Mouse (Mus musculus): Measurements from ENCODE around the gene Ap3m1. TPM values are rescaled to one million over a fixed set of nuclear protein-coding genes. Genes with fewer than 3 reads are reported as not detected.

Gene Ap3m1
- 43.7 and 55.3 TPM in 2 replicates for polyA plus RNA-seq (2021; fragmentation: Nextera tagmentation)
- long read RNA-seq, experiment 1, full-length matches to known transcripts: 148 of 231 reads
- long read RNA-seq, experiment 1, partial matches to known transcripts: 14 of 231 reads
- long read RNA-seq, experiment 1, other reads (novel, unspliced or antisense): 69 of 231 reads
- long read RNA-seq, experiment 2, full-length matches to known transcripts: 14 of 34 reads
- long read RNA-seq, experiment 2, partial matches to known transcripts: 7 of 34 reads
- long read RNA-seq, experiment 2, other reads (novel, unspliced or antisense): 13 of 34 reads

DNA sequence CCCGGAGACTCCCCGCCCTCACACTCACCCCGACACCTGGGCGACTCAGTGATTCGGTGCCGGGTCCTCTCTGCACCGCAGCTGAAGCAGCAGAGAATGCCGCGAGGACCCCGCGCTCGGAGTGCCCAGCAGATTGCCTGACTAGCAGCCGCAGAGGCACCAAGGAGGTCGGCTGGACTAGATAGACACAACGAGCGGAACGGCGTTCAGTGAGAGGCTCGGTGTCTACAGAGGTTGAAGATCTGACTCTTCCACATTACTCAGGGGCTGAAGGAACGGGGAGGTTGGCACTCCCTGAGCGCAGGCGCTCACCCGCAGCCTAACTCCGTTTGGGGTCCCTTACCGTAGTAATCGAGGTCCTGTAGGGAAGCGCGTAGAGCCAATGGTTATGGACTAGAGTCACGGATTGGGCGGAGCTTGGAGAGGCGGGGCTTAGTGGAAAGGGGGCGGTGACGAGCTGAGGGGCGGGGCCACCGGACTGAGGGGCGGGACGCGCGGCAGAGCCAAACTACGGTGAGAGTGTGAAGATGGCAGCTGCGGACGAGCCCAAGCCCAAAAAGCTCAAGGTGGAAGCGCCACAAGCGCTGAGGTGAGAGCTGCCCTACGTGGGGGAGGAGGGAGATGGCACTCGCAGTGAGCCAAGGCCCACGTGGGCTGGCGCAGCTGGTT is at the start of gene Ap3m1, which contains the start of gene Adk:
Ap3m1 (minus strand) TSS at position 397 of the 669 bp plus-strand sequence.
Adk (plus strand) TSS at position 463 of the 669 bp plus-strand sequence.

Other genes starting within 250 kb of the Ap3m1 start
- gene Plau, start 215.8 kb downstream of the Ap3m1 start, polyA plus RNA-seq (2021; fragmentation: Nextera tagmentation): 1.4 and 1.5 TPM in 2 replicates
- 3.2 and 4.4 TPM in 2 replicates for gene Vcl, start 123.1 kb downstream of the Ap3m1 start, polyA plus RNA-seq (2021; fragmentation: Nextera tagmentation)
- gene Adk, start 66 bp upstream of the Ap3m1 start, polyA plus RNA-seq (2021; fragmentation: Nextera tagmentation): 96.7 and 128 TPM in 2 replicates

Data from left cerebral cortex, adult 6 months (tissue).